Mouse (Mus musculus): ENCODE measurements around the gene Polr2l. TPM values are rescaled to one million over a fixed set of nuclear protein-coding genes. Genes with fewer than 3 reads are reported as not detected.
A peak's percentile ranks its signal among the peaks of the same experiment; 100 is the strongest.

The Polr2l gene
- 44.5 and 47.0 TPM in 2 replicates for total RNA-seq (2017)

DNA sequence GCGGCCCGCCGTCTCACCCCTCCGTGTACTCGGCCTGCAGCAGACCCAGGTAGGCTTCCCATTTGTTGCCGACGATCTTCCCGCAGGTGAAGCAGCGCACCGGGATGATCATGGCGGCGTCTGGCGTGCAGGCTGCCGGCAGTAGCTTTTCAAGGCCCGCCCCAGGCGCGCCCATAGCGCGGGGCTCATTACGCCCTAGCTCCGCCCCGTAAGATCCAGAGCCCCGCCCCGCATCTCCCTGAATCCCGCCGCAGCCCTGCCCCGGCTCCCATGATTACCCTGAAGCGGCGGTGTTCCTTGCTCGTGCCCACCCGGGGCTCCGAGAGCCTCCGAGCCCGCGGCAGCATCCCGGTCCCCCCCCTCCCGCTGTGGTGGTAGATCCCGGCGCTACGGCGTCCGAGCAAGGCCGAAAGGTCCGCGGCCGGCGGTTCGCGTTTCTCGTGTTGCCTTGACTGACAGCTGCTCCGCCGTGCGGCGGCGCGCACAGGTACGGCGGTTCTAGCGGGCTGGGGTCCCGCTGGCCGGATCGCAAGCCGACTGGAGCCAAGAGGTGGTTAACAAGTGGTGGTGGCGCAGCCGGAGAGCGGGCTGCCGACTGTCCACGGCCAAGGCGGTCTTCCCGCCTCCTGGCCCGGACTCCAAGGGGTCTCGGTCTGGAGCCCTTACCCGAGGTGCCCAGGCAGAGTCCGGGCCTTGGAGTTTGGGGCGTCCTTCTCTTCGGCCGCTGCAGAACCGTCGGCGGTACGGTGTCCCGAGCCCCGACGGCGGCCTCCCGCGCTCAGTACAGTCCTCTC lies at the start of gene Polr2l, which contains the start of gene Tspan4:
Gene Polr2l, minus strand, starts transcription at position 122 of the 794 bp plus-strand sequence.
Gene Tspan4, plus strand, starts transcription at position 230 of the 794 bp plus-strand sequence.
- ATAC-seq (replicated peaks; ENCODE audit: low read depth, poor library complexity, severe bottlenecking) = peak; percentile 47

DNA sequence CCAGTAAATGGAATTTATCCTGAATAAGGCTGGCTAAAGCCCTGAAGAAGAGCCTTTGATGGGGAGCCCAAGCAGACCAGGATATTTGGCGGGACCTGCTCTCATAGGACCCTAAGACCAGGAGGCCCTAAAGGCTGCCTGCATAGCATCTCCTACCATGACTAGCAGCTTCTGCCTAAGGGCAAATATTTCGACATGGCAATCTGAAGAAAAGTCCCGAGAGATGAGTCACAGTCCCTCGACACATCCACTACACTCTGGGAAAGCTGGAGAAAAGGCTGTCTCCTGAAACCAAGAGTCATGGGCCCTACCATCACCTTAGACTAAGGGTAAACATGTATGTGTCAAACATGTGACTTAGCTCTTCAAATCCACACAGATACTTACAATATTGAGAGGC lies 49.3 kb upstream of the Polr2l start:
- ATAC-seq (replicated peaks; ENCODE audit: low read depth, poor library complexity, severe bottlenecking) = no peak

DNA sequence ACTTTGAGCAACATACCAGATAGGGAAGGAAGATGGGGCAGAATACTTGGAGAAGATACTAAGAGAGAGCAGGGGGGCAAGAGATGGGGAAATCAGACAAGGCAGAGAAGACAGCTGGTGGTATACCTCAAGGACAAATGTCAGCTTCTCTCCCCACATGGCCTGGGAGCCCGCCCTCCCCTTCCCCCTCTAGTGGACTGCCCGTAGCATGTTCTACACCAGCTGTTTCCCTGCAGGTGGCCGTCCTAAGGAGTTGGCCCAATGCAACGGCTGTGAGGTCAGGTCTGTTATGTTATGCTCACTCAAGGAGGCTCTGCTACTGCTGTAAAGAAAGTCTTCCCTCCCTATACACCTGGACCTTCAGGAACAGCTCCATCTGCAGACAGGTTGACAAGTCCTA lies 48.1 kb upstream of the Polr2l start:
- ATAC-seq (replicated peaks; ENCODE audit: low read depth, poor library complexity, severe bottlenecking) = no peak

DNA sequence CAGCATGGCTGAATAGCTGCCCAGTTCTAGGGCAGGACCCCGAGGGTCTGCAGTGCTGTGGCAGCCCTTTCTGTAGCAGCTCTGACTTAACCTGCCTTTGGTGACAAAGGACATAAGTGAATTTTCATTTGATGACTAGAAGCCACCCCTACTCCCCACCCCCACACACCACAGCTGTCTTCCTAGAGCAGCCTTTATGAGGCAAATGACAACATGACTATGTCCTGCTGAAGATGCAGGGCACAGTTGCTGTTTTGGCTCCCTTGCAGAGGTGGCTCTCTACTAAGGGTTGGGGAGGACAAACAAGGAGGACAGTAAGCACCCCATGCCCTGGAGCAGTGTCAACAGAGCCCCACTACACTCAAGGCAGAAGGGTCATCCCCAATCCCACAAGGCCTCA lies 44.9 kb upstream of the Polr2l start:
- ATAC-seq (replicated peaks; ENCODE audit: low read depth, poor library complexity, severe bottlenecking) = no peak

- peak; percentile 65; the same call in 1 of the 2 replicates for ATAC-seq (replicated peaks; ENCODE audit: low read depth, poor library complexity, severe bottlenecking)
Observed at GRCm38 (mm10) chr7:141518926-141519325, 44.0 kb upstream of the Polr2l start.

DNA sequence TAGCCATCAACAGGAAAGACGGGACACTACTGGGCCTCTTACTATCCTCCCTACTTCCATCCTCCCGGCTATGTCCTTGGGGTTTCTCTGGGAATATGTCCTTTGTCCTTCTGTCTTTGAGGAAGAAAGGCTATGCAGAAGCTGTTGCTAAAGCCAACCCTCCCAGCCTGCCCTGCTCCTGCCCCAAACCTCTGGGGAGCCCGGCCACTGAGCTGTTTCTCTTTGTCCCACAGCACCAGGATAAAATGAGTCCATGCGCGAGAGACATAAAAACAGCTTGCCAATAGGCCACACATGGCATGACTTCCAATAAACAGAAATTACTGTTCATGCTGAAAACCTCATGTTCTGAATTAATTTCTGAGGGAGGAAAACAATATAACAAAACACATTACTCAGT lies 43.4 kb upstream of the Polr2l start:
- ATAC-seq (replicated peaks; ENCODE audit: low read depth, poor library complexity, severe bottlenecking) = no peak

- ATAC-seq (replicated peaks; ENCODE audit: low read depth, poor library complexity, severe bottlenecking) = no peak
Observed at GRCm38 (mm10) chr7:141517638-141518037, 42.7 kb upstream of the Polr2l start.

- ATAC-seq (replicated peaks; ENCODE audit: low read depth, poor library complexity, severe bottlenecking) = no peak
Observed at GRCm38 (mm10) chr7:141510681-141511191, 35.8 kb upstream of the Polr2l start.

DNA sequence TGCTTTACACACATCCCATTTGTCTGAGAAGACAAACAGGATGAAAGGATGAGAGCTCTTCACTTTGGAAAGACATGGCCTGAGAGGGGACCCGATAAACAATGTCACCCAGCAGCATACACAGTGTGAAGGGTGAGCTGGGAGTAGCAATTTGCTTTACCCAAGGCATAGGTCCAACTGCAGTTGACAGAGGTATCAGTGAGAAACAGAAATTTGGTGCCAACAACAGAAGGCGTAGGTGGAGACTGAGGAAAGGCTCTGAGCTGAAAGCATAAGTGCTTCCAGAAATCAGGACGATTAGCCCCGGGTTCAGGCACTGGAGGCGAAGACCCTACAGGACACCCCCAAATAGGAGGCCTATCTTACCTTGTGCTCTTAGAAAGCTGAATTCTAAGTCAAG lies 35.3 kb upstream of the Polr2l start:
- no peak for ATAC-seq (replicated peaks; ENCODE audit: low read depth, poor library complexity, severe bottlenecking)

DNA sequence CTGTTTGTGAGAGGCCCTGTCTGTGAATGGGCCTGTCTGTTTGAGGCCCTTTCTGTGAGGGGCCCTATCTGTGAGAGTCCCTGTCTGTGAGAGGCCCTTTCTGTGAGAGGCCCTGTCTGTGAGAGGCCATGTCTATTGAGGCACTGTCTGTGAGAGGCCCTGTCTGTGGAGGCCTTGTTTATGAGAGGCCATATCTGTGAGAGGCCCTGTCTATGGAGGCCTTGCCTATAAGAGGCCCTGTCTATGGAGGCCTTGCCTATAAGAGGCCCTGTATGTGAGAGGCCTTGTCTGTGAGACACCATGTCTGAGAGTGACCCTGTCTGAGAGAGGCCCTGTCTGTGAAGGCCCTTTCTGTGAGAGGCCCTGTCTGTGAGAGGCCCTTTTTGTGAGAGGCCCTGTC lies 33.2 kb upstream of the Polr2l start:
- no peak for ATAC-seq (replicated peaks; ENCODE audit: low read depth, poor library complexity, severe bottlenecking)

GRCm38 (mm10) chr7:141506278-141506677 lies 31.3 kb upstream of the Polr2l start:
- ATAC-seq (replicated peaks; ENCODE audit: low read depth, poor library complexity, severe bottlenecking) = no peak

DNA sequence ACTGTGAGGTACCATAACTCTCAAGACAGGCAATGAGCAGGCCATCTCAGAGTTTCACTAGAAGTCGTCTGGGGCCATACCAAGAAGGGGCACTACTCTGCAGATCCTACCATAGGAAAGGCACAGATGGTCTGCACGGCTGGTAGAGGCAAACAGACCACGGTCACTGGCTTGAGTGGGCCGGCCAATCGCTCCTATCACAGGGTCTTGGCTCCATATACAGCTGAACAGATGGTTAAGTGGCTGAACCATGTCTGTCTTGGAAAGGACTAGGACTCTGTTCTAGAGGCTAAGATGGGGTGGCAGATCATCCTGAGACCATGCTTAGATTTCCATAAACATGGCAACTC lies 27.6 kb upstream of the Polr2l start:
- no peak for ATAC-seq (replicated peaks; ENCODE audit: low read depth, poor library complexity, severe bottlenecking)

DNA sequence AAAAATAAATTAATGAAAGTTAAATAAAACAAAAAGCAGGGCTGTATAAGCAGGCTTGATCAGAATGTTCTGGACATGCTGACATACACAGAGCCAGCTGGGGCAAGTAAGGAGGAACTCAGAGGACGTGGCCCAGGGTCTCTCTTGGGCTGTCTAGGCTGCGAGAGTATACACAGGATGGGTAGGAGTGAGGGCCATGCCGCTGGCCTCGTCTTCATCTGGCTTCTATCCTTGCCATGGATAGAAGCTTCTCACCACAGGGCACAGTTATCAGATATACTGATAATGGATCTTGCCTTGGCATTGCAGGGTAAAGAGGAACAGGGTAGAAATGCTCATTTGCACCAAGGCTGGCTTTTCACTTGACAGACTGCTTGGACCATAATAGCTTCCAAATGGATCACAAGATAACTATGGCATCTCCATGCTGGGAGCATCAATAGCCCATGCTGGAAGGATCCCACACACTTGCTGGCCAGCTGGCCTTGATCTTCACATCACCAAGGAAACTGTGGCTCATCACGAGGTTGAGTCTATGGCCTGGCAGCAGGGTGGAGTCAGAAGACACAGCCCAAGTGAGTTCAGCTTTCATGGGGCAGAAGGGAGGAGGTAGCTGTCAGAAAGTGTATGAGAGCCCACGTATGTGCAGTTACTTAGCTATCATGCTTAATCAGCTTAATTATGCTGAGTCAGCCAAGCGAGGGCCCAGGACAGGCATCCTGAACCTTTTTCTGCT lies 27.1 kb upstream of the Polr2l start:
- no peak for ATAC-seq (replicated peaks; ENCODE audit: low read depth, poor library complexity, severe bottlenecking)

DNA sequence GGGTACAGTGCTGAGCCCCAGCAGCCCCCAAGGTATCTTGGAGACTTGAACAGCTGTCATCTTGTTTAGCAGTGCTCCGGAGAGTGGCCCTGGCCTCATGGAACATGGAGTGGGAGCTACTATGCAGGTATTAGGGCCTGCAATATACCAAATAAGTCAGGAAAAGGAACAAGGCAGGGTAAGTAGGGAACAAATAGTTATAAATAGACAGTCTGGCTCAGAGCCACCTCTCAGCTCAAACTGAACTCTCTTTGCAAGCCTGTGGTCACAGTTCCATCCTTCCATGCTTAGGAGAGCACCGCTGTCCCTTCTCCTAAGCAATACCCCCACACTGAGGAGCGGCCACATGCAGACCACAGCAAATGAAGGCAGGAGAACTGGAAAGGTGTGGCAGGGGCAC lies 22.7 kb upstream of the Polr2l start:
- no peak for ATAC-seq (replicated peaks; ENCODE audit: low read depth, poor library complexity, severe bottlenecking)

DNA sequence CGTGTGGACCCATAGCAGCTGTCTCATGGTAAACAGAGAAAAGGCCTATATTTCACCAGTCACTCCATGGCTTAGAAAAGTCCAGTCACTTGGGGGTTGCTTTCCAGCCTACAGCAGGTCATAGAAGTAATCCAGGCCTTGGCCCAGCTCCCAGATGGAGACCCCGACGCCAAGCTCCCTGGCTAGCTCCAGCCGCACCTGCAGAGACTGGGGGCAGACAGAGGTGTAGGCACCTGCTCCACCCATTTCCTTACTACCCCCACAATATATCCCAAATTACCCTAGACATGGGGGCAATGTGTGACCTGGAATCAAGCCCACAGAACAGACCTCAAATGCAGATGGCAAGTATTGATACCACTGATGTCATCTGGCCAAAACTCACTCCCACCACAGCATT lies 21.0 kb upstream of the Polr2l start:
- no peak for ATAC-seq (replicated peaks; ENCODE audit: low read depth, poor library complexity, severe bottlenecking)

- ATAC-seq (replicated peaks; ENCODE audit: low read depth, poor library complexity, severe bottlenecking) = no peak
Observed at GRCm38 (mm10) chr7:141495379-141495778, 20.4 kb upstream of the Polr2l start.

- no peak for ATAC-seq (replicated peaks; ENCODE audit: low read depth, poor library complexity, severe bottlenecking)
Observed at GRCm38 (mm10) chr7:141493729-141494128, 18.8 kb upstream of the Polr2l start.

GRCm38 (mm10) chr7:141492738-141493137 lies 17.8 kb upstream of the Polr2l start:
- ATAC-seq (replicated peaks; ENCODE audit: low read depth, poor library complexity, severe bottlenecking) = no peak

- ATAC-seq (replicated peaks; ENCODE audit: low read depth, poor library complexity, severe bottlenecking) = peak; percentile 63
Observed at GRCm38 (mm10) chr7:141491151-141491550, 16.2 kb upstream of the Polr2l start.

DNA sequence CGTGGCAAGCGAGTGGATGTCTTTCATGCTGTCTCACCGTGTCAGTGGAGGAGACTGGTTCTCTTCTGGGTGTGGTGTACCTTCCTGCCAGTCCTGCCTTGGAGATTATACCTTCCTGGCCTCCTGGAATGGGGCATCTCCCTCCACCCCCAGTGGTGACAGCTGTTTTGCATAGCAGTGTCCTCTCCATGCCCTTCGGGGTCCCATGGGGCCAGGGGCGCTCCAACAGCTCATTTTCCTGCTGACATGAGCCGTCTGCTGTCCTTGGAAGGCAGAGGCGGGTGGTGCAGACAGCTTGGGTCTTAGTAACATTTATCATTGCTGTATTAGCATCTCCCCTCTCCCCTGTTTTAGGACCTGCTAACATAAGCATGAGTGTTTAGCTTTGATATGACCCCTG lies 12.2 kb upstream of the Polr2l start:
- ATAC-seq (replicated peaks; ENCODE audit: low read depth, poor library complexity, severe bottlenecking) = no peak

- no peak for ATAC-seq (replicated peaks; ENCODE audit: low read depth, poor library complexity, severe bottlenecking)
Observed at GRCm38 (mm10) chr7:141486239-141486638, 11.3 kb upstream of the Polr2l start.

Measured in common myeloid progenitor, adult 5-6 weeks (primary cell).